1 mouse cellular context compared by ENCODE assay signal in genomic region chr11:120343519-120344309, GRCm38 (mm10).
TF ChIP-seq lines count a peak whose summit lies in the region.

No protein-coding gene starts in this region.

TF ChIP-seq in MEL, 35 proteins besides CTCF, POLR2A, EP300 and RAD21 (continued from another document):
- no peak for TF ChIP-seq MAZ (IDR thresholded peaks at IDR 0.05; ENCODE audit: low read depth, low read length)
